Mouse (Mus musculus) MEL (cell line): ENCODE measurements around the gene Gm10803.

ENCODE experiments used
- HCFC1 ChIP-seq: IDR thresholded peaks from 2 replicates; pipeline ENCODE4 v1.6.1; 2012; ENCODE audit warnings: low read depth, mild to moderate bottlenecking, inconsistent platforms, low read length, improper control_type of control experiment, moderate library complexity
- KAT2A ChIP-seq: conservative IDR thresholded peaks from 2 replicates; pipeline ENCODE4 v1.6.1; 2012; ENCODE audit warnings: low read depth, low read length, improper control_type of control experiment, inconsistent platforms
- MEF2A ChIP-seq: IDR thresholded peaks from 2 replicates; pipeline ENCODE4 v1.6.1; 2014; ENCODE audit warnings: low read depth, mild to moderate bottlenecking, inconsistent platforms, low read length, improper control_type of control experiment; ENCODE audit not compliant: poor library complexity, insufficient replicate concordance, severe bottlenecking; ENCODE audit errors: extremely low read depth
- POLR2A ChIP-seq, 2 experiments: IDR thresholded peaks; 2 replicates each; pipeline ENCODE4 v1.6.1; 2011 to 2012; ENCODE audit warnings: low read length in 2 of 2, mild to moderate bottlenecking in 2 of 2, control low read depth in 1 of 2, improper control_type of control experiment in 1 of 2, low read depth in 1 of 2, moderate library complexity in 1 of 2; ENCODE audit not compliant: control insufficient read depth in 1 of 2, insufficient read depth in 1 of 2, poor library complexity in 1 of 2
- TCF12 ChIP-seq: IDR thresholded peaks from 2 replicates; pipeline ENCODE4 v1.6.1; 2014; ENCODE audit warnings: low read depth, mild to moderate bottlenecking, inconsistent platforms, low read length, improper control_type of control experiment, moderate library complexity

- TF ChIP-seq POLR2A (IDR thresholded peaks at IDR 0.05; ENCODE audit: control insufficient read depth in 1 of 2, insufficient read depth in 1 of 2, low read depth in 1 of 2, low read length in 2 of 2, poor library complexity in 1 of 2) (no peak), KAT2A (no peak), MEF2A (no peak), HCFC1 (no peak), TCF12 (no peak)
Observed at GRCm38 (mm10) chr2:93512130-93512529, 48.2 kb upstream of the Gm10803 start.
